Mouse (Mus musculus) MEL-GATA-1-ER (cell line): ENCODE data around the gene Cpne5.
"Not testable (repeated sequence)": the region's sequence is repeated elsewhere in the genome, so short reads cannot be mapped to it uniquely, and the experiment has no call there.

Experiments used
- DNase-seq: peaks from one replicate; pipeline ENCODE4 v3.0.0-alpha.2; 2012; ENCODE audit warnings: low read depth; ENCODE audit errors: extremely low read depth

Gene Cpne5

DNA sequence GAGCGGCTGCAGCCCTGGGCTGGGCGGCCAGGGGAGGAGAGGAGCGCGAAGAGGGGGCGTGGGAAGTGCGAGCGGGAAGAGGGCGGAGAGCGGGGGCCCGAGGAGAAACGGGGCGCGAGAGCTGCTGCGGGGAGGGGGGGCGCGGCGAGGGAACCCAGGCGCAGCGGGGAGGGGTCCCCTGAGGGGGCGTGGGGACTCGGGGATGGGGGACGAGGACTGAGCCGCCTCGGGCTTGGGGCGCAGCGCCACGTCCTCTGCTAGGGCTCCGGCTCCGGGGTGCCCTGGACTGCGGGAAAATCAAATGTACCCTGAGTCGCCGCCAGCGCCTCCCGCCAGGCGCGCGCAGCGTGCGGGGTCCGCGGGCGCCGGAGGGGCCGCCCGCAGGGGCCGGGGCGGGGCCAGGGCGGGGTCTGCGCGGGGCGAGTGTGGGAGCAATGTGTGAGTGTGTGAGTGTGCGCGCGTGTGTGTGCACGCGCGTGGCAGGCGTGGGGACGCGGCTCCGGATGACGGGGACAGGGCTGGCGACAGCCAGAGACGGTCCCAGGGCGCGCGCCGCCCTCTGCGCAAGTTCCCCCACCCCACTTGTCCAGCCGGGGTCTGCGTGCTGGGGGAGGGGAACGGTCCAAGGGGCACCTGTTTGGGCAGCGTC is at the start of gene Cpne5:
Gene Cpne5, minus strand, starts transcription at position 396 of the 649 bp plus-strand sequence.
- no peak for DNase-seq

DNA sequence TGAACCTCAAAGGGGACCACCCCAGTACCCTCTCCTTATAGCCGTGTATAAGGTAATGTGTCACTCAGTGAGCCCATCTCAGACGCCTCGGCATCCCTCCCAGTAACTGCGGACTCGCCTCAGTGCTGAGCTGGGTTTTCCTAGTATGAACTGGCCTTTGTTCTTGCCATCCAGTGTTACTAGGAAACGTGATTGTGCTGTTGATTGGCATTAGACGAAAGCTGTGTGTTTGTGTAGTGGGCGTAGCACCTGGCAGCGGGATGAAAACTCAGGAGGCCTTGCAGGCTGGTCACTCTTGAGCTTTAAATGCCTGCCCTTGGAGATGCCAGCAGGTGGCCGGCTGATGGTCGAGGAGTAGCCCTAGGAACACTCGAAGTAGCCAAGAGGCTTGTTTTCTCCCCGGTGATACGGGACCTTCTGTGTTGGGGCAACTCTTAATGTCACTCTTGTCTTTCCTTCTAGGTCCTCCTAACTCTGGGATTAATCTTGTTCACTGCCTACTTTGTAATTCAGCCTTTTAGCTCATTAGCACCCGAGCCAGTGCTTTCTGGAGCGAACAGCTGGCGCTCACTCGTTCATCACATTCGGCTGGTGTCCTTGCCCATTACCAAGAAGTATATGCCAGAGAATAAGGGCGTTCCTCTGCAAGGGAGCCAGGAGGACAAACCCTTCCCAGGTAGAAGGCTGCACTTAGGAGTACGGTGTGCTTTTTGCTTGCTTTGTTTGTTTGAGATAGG is 44.4 kb upstream of the Cpne5 start:
- DNase-seq: no peak

DNA sequence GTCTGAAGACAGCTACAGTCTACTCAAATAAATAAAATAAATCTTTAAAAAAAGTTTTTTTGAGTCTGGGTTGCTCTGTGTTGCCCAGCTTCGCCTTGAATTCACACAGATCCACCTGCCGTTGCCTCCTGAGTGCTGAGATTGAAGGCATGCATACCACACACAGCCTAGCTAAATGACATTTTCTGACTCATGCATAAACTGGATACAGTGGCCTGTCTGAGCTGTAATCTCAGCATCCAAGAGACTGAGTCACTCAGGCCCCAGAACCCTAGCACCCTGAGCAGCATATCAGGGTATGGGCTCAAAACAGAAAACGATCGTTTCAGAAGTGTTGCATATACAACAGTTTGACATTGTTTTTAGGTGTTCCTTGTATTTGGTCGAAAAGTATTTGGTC is 43.6 kb upstream of the Cpne5 start:
- no peak for DNase-seq

DNA sequence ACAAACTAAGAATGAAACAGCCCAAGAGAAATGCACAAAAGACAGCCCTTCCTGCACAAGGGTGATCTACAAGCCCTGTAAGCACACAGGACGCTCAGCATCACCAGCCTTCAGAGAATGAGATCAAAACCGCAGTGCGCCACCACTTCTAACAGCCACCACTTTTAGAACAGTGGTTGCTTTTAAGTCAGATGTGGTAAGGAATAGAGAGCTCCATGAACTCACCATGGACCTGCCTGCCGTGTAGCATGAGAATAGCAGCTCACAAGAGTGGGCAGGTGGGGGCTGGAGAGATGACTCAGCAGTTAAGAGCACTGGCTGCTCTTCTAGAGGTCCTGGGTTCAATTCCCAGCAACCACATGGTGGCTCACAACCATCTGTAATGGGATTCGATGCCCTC is 42.5 kb upstream of the Cpne5 start:
- no peak for DNase-seq

DNA sequence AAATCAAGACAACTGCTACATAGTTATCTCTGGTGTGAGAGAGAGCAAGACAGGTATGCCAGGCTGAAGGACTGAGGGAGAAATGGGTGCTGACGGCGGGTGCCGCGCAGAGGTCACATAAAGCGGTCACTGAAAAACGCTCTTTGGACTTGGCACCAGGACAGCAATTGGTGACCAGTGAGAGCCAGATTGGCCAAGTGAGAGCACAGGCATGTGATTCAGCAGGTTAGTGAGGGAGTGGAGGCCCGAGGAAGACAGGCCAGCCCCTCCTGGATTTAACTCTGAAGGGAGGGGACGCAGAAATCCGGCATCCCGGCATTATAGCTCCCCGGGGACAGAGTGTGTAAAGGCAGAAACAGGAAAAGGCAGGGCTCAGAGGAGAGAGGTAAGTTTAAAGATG is 35.9 kb upstream of the Cpne5 start:
- no peak for DNase-seq

DNA sequence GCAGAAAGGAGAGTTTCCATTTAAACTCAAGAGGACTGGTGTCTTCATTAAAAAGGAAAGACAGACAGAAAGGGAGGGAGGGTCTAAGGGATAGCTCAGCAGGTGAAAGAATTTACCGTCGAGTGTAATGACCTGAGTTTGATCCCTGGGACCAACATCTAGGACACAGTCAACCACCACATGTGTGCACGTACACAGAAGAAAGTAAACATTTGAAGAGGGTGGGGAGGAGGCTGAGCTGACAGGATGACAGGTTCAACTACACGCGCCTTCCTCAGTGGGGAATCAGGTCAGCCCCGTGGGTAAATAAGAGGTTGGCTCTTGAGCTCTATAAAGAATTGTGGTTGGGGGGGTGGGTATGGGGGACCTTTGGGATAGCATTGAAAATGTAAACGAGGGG is 35.2 kb upstream of the Cpne5 start:
- DNase-seq: no peak

DNA sequence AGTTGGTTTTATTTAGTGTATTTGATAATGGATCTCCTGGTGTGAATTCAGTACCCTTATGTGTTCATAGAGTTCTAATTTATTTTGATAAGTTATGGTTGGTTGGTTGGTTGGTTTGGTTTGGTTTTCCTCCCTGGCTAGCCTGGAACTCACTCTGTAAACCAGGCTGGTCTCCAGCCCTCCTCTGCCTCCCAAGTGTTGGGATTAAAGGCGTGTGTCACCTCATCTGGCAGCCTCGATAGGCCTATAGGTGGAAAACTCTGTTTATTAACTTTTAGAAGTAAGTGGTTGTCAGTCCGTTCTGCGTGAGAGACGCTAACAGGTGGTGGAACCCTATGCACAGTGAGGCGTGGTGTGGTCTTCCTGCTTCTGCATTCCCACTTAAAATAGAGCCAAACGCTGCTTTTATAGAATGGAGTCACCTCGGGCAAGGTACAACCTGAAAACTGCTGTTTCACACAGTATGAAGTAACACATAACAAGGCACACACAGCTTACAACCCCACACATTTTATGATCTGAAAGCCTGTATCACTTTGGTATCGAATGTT is 32.3 kb upstream of the Cpne5 start:
- DNase-seq: no peak

DNA sequence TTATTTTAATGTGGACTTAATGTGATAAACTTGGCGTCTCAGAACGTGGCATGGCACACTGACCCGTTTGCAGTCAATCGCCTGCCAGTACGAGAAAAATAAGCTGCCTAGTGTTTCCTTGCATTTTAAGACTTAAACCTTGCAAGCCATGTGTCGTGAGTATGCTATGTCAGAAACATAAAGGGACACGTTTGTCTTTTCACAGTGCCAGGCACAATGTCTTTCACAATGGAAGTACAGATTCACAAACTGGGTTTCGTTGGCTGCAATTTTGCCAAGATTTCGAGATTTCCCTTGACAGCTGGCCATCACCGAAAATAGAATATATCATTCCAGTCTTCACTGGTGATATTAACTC is 31.4 kb upstream of the Cpne5 start:
- DNase-seq: no peak

DNA sequence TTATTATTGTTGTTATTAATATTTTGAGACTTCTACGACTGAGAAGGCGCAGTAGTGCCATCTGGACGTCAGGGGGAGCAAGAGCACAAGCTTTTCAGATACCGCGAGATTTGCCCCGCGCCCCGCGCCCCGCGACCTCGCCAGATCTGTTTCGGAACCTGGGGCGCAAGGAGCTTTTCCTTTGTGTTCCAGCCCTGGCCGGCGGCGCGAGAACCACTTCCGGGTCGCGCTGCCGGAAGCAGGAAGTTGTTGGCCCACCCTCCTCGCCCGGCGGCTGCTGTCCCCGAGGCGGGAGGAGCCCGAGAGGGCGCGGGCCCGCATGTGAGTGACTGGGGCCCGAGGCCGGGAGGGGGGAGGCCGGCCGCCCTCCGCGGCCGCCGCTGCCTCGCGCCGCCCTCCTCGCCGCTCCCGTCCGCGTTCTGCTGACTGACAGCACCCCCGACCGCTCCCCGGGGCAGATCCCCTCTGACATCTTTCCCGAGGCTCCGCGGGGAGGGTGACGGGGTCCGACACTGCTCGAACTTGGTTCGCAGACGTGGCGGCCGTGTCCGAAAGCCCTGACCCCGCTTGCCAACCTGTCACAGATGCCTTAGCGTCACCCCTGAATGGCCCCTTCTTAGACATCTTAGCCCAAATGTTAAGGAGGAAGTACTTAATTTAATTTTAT is 30.8 kb upstream of the Cpne5 start, which contains the start of gene BC004004:
Gene BC004004, plus strand, starts transcription at position 107 of the 667 bp plus-strand sequence.
- peak; percentile 87 for DNase-seq

DNA sequence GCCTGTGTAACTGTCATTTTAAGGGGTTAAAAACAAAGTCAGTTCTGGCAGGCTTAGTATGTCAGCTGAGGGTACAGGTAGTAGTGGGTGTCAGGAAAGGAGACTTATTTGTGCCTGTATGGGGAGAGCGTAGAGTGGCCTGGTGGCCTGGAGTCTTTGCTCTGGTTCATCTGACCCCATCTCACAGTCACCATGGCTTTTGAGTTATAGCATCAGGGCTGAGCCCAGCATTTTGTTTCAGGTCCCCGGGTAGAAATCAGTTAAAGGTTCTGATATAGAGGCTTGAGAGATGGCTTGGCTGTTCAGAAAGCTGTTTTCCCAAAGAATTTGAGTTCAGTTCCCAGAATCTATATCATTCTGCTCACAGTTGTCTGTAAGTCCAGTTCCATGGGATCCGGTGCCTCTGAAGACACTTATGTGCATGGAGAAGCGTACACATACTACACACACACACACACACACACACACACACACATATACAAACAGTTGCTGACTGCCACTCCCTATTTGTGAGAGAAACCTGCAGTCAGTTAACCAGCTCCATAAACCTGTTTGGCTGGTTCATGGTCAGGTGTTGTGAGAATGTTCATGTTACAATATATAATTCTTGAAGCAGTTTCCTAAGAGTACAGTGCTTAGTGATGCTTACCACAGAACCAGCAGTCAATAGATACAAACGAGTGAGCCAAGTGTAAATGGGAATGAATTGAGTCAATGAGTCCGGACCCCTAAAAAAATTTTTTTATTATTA is 30.1 kb upstream of the Cpne5 start:
- DNase-seq: no peak

DNA sequence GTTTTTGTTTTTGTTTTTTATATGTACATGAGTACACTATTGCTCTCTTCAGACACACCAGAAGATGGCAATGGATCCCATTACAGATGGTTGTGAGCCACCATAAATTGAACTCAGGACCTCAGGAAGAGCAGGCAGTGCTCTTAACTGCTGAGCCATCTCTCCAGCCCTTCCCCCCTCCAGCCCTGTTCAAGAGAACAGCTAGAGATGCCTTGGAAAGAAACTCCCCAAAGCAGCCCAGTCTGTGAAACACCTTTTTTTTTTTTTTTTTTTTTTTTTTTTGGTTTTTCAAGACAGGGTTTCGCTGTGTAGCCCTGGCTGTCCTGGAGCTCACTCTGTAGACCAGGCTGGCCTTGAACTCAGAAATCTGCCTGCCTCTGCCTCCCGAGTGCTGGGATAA is 29.1 kb upstream of the Cpne5 start:
- DNase-seq: not testable (repeated sequence)

DNA sequence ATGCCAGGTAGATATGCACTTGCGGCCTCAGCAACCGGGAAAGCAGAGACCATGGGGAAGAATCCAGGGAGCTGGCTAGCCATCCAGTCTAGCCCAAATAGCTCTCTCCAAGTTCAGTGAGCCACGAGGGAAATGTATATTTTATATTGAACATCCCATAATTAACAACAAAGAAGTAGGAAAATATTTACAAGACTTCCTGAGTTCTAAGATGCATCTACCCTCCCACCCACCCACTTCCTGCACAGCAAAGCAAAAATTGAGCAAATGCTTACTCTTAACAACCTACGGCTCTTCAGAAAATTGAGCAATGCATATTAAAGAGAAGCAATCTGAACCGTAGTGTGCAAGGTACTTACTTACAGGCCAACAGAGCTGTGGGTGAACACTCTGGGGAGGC is 26.8 kb upstream of the Cpne5 start:
- no peak for DNase-seq

DNA sequence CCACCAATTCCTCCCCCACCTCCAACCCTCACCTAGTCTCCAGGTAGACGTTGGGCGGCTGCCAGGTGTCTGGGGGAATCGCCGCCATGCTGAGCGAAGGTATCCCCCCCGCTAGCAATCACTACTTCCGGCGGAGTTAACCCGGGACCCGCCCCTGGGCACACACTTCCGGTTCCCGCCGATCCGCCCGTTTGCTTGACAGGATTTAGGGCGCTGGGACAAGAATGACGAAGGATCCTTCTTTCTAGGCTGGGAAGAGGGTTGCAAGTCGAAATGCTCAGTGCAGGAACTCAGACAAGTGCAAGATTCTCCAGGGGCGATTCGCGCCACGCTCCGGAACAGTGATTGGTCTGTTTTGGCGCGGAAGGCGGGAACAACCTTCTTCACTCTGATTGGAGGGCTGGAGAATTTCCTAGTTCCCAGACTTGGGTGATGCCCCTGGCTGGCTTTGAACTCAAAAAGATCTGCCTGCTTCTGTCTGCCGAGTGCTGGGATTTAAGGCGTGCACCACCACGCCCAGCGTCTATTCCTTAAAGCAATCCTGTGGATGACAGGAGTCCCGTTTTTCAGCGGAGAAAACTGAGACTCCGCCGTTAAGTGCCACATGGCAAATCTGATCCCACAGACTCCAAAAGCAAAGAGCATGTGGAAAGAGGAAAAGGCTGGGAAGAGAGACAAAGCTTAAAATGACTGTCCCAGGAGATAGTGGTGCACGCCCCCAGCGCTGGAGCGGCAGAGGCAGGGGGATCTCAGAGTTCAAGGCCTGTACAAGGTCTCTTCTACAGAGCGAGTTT is 26.1 kb upstream of the Cpne5 start, which contains the start of gene Ppil1:
Gene Ppil1, minus strand, starts transcription at position 347 of the 794 bp plus-strand sequence.
- peak; percentile 80 for DNase-seq

DNA sequence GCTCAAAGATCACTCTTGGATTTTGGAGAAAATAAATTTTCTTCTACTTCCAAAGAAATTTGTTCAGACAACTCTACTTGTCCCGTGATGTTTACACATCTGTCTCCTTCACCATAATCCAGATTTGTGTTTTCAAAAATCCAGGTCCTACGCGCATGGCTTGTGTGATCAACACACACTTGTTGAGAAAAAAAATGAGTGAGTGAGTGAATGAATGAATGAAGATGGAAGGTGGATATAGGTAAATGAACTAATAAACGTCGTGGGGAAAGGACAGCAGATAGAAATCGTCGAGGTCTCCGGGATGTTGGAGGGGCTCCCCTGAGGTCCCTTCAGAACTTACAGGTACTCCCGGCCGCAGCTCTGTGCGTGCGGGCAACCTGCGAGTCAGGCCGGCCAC is 25.4 kb upstream of the Cpne5 start:
- DNase-seq: no peak

DNA sequence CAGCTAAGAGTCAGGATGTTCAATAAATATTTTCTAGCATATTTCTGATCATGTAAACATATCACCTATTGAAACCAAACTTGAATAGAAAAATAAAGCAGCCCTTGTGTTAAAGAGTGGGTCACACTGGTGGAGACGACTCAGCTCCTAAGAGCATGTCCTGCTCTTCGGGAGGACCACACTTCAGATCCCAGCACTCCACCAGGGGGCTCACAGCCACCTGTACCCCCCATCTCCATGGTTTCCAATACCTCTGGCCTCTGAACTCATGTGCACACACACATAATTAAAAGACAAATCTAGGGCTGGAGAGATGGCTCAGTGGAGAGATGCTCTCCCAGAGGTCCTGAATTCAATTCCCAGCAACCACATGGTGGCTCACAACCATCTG is 24.3 kb upstream of the Cpne5 start:
- no peak for DNase-seq

DNA sequence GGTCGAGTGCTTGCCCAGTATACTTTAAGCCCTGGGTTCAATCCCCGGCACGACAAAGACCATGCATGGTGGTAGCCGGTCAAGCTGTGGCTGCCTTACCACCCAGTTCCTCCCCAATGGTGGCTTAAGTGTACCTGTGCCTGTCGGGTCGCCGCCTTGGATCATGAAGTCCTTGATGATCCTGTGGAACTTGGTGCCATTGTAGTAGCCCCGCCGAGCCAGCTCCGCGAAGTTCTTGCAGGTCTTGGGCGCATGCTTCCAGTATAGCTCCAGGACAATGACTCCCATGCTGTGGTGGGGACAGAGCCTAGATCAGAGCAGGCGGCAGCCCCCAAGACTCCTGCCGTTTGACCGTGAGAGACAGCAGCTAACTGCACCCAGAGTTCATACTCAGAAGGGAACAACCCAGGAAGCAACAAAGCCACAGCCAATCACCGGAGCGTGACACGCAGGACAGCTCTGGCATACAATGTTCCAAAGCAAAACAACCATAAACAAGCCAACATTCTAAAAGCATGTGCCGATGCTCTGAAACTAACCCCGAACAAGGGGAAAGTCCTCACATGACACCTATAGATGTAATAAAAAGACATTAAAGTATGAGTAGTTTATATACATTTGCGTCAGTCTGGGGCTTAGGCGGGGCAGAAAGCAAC is 23.8 kb upstream of the Cpne5 start:
- DNase-seq: no peak

DNA sequence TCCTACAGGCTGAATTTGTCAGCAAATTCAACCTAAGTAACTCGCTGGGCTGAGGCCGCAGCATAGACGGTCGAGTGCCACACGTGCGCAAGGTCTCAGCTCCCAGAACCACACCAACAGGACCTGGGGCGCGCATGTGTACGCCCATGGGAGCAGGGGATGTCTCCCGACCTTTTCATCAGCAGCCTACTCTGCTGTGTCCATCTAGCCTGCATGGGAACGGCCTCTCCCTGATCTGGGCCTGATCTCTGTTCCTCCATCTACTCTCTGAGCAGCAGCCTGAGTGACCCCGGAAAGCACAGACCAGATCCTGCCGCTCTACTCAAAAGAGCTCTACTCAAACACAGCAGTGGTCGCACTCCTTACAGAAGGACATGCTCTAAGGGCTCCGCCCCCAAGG is 22.5 kb upstream of the Cpne5 start:
- DNase-seq: no peak

DNA sequence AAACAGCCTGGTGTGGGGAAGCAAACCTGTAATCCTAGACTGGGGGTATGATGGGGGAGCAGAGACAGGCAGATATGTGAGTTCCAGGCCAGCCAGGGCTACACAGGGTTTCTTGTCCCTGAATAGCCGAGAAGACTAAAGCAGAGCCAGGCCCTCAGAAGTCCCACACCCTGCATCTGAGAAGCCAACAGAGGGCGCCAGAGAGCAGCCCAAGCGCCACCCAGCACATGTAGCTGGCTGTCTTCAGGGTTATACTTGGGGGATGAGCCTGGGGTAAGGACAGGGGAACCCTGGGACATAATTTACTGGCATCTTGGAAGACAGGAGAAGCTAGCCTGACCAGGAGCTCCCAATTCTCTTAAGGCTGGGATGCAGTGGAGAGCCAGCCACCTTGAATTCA is 21.5 kb upstream of the Cpne5 start:
- DNase-seq: no peak

DNA sequence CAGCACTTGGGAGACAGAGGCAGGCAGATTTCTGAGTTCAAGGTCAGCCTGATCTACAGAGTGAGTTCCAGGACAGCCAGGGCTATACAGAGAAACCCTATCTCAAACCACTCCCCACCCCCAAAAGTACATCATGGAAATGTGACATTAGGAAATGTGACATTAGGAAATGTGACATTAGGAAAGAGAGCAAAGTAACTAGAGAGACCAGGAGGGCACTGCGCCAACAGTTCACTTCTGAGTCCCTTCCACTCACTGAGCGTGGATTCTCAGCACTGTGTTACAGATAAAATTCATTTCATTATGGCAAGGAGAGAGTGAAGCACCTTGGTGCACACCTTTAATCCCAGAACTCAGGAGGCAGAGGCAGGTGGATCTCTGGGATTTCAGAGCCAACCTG is 21.0 kb upstream of the Cpne5 start:
- DNase-seq: no peak

DNA sequence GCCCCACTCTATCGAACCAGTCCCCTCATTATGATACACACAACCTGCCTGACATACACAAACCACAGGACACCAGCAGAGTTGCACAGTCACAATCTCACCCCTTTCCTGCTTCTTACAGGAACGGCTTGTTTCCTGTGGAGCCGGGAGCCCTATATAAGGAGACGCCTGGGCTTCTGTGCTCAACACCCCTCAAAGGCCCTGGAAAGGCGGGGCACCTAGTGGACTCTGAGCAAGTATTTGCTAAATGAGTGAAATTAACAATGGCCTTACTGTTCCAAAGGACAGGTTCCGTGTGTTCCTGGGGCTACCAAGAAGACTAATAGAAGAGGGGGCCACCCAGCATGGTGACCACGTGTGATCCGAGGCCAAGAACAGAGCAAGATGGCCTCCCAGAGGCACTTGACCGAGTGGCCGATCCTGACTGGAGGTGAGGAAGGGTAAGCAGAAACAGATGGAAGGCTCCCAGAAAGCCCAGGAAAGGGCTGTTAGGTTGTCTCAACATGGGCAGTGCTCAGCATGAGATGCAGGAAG is 20.1 kb upstream of the Cpne5 start:
- DNase-seq: no peak
